In the genomic region with DNA sequence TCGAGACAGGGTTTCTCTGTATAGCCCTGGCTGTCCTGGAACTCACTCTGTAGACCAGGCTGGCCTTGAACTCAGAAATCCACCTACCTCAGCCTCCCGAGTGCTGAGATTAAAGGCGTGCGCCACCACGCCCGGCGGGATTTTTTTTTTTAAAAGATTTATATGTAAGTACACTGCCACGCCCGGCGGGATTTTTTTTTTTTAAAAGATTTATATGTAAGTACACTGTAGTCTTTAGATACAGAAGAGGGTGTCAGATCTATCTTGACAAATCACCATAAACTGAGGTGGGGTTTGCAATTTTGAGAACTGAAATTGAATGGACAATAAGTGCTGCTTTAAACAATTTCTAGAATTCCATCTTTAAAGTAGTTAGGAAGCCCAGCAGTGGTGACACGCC, we compare ENCODE assay signal across 8 mouse cellular contexts. TPM values are rescaled to one million over a fixed set of nuclear protein-coding genes. Genes with fewer than 3 reads are reported as not detected.
DNase-seq lines count a peak whose midpoint lies in the region; ATAC-seq and TF ChIP-seq lines count a peak whose summit lies in the region.

No protein-coding gene starts in this region.

- peak; percentile 54 for DNase-seq in 3134 (ENCODE audit: extremely low read depth, insufficient read length, low spot score)
- DNase-seq in adrenal gland, adult (ENCODE audit: inconsistent age in 2 of 2, low spot score in 1 of 2): no peak
- no peak for DNase-seq in thymus, adult 2 months
- DNase-seq in left cerebral cortex, adult 11 months (ENCODE audit: low spot score): no peak

- H3K27me3 ChIP-seq in forebrain, embryonic 12.5 days: no peaks in the 10 kb centered on the region
- no peaks in the 10 kb centered on the region for H3K27me3 ChIP-seq in forebrain, embryonic 16.5 days (replicated peaks; ENCODE audit: control insufficient read depth, insufficient read depth, low read length)
- no peaks in the 10 kb centered on the region for H3K27me3 ChIP-seq in forebrain, embryonic 13.5 days
- H3K27me3 ChIP-seq in liver, embryonic 15.5 days: no peaks in the 10 kb centered on the region
- H3K27me3 ChIP-seq in thymus, adult 2 months (ENCODE audit: control insufficient read depth, insufficient read depth, low read length): no peaks in the 10 kb centered on the region

- peaks cover 33% of the 10 kb centered on the region for H3K36me3 ChIP-seq in forebrain, embryonic 12.5 days (replicated peaks)
- peaks cover 25% of the 10 kb centered on the region for H3K36me3 ChIP-seq in forebrain, embryonic 16.5 days (ENCODE audit: control insufficient read depth, insufficient read depth)
- peaks cover 36% of the 10 kb centered on the region for H3K36me3 ChIP-seq in forebrain, embryonic 13.5 days (ENCODE audit: poor library complexity, severe bottlenecking)
- H3K36me3 ChIP-seq in liver, embryonic 15.5 days (replicated peaks): peaks cover 33% of the 10 kb centered on the region
- H3K36me3 ChIP-seq in thymus, adult 2 months (ENCODE audit: control insufficient read depth, insufficient read depth, low read length): peaks cover 26% of the 10 kb centered on the region

- H3K4me3 ChIP-seq in forebrain, embryonic 12.5 days (replicated peaks): 0 out of 2 replicates have a peak overlapping the region, but pooled peaks have one; percentile 87
- no peak overlapping the region for H3K4me3 ChIP-seq in forebrain, embryonic 16.5 days (replicated peaks; ENCODE audit: low read length)
- peak overlapping the region; percentile 78; the same call in 1 of the 2 replicates for H3K4me3 ChIP-seq in forebrain, embryonic 13.5 days
- peak overlapping the region; percentile 88 for H3K4me3 ChIP-seq in liver, embryonic 15.5 days (replicated peaks)
- no peak overlapping the region for H3K4me3 ChIP-seq in thymus, adult 2 months (ENCODE audit: control insufficient read depth, insufficient read depth, low read length)

- H3K9ac ChIP-seq in forebrain, embryonic 12.5 days: peak overlapping the region; percentile 44; the same call in 1 of the 2 replicates
- no peak overlapping the region for H3K9ac ChIP-seq in forebrain, embryonic 16.5 days (replicated peaks; ENCODE audit: low read depth, low read length)
- no peak overlapping the region for H3K9ac ChIP-seq in forebrain, embryonic 13.5 days
- no peak overlapping the region for H3K9ac ChIP-seq in liver, embryonic 15.5 days

- TF ChIP-seq CTCF in thymus, adult 2 months (IDR thresholded peaks at IDR 0.05; ENCODE audit: borderline replicate concordance, control insufficient read depth, extremely low read depth, insufficient read depth, low read length, poor library complexity): no peak

- no peaks in the 10 kb centered on the region for H3K9me3 ChIP-seq in forebrain, embryonic 12.5 days
- no peaks in the 10 kb centered on the region for H3K9me3 ChIP-seq in forebrain, embryonic 16.5 days (ENCODE audit: control insufficient read depth, low read length)
- H3K9me3 ChIP-seq in forebrain, embryonic 13.5 days (replicated peaks): no peaks in the 10 kb centered on the region
- H3K9me3 ChIP-seq in liver, embryonic 15.5 days (replicated peaks): no peaks in the 10 kb centered on the region

- ATAC-seq in forebrain, embryonic 12.5 days (ENCODE audit: low FRiP score): no peak
- no peak for ATAC-seq in forebrain, embryonic 16.5 days
- ATAC-seq in forebrain, embryonic 13.5 days: no peak
- no peak for ATAC-seq in liver, embryonic 15.5 days (ENCODE audit: insufficient read depth)

- H3K27ac ChIP-seq in forebrain, embryonic 12.5 days: peak overlapping the region; percentile 87
- no peak overlapping the region for H3K27ac ChIP-seq in forebrain, embryonic 16.5 days (ENCODE audit: low read length)
- H3K27ac ChIP-seq in forebrain, embryonic 13.5 days: 0 out of 2 replicates have a peak overlapping the region, but pooled peaks have one; percentile 82
- peak overlapping the region; percentile 81; the same call in 1 of the 2 replicates for H3K27ac ChIP-seq in liver, embryonic 15.5 days (replicated peaks)
- H3K27ac ChIP-seq in thymus, adult 2 months (ENCODE audit: control insufficient read depth, insufficient read depth, low read length): no peak overlapping the region

- H3K4me1 ChIP-seq in forebrain, embryonic 12.5 days: peaks cover 36% of the 10 kb centered on the region
- peaks cover 31% of the 10 kb centered on the region for H3K4me1 ChIP-seq in forebrain, embryonic 16.5 days (replicated peaks; ENCODE audit: control insufficient read depth, insufficient read depth, low read length)
- H3K4me1 ChIP-seq in forebrain, embryonic 13.5 days: peaks cover 50% of the 10 kb centered on the region
- peaks cover 45% of the 10 kb centered on the region for H3K4me1 ChIP-seq in liver, embryonic 15.5 days (replicated peaks)
- peaks cover 5% of the 10 kb centered on the region; the same call in 1 of the 2 replicates for H3K4me1 ChIP-seq in thymus, adult 2 months (replicated peaks; ENCODE audit: control insufficient read depth, insufficient read depth, low read length)

- H3K4me2 ChIP-seq in forebrain, embryonic 12.5 days: peak overlapping the region; percentile 83
- H3K4me2 ChIP-seq in forebrain, embryonic 16.5 days (ENCODE audit: low read length): no peak overlapping the region
- peak overlapping the region; percentile 84 for H3K4me2 ChIP-seq in forebrain, embryonic 13.5 days
- peak overlapping the region; percentile 97 for H3K4me2 ChIP-seq in liver, embryonic 15.5 days

- no peak for TF ChIP-seq POLR2A in thymus, adult 2 months (IDR thresholded peaks at IDR 0.05; ENCODE audit: control insufficient read depth, extremely low read depth, insufficient read depth, low read length, poor library complexity)

- WGBS in forebrain, embryonic 12.5 days: 48% methylated on average over 11 of the region's 11 CpGs
- 61% methylated on average over 11 of the region's 11 CpGs for WGBS in forebrain, embryonic 16.5 days
- WGBS in forebrain, embryonic 13.5 days: 50% methylated on average over 11 of the region's 11 CpGs
- WGBS in liver, embryonic 15.5 days (ENCODE audit: insufficient replicate concordance): 31% methylated on average over 11 of the region's 11 CpGs
- WGBS in thymus, adult 2 months: 73% methylated on average over 11 of the region's 11 CpGs

RNA-seq across cellular contexts. Expression of a gene that starts 0.9 kb away (rescaled TPM):
- 3.1 and 4.4 TPM in 2 replicates for polyA plus RNA-seq in forebrain, embryonic 12.5 days (2016; fragmentation: Nextera tagmentation; extraction: Ambion mirVana)
- polyA plus RNA-seq in forebrain, embryonic 16.5 days (2015; fragmentation: Nextera tagmentation; extraction: Ambion mirVana): 3.4 and 4.5 TPM in 2 replicates
- 3.2 and 3.4 TPM in 2 replicates for polyA plus RNA-seq in forebrain, embryonic 13.5 days (2015; fragmentation: Nextera tagmentation; extraction: Ambion mirVana)
- 0.63 and 0.77 TPM in 2 replicates for polyA plus RNA-seq in liver, embryonic 15.5 days (2015; fragmentation: Nextera tagmentation; extraction: Ambion mirVana)
- polyA plus RNA-seq in thymus, adult 2 months (2012; rRNA removed): 2.1 and 2.2 TPM in 2 replicates

RNA-seq across cellular contexts. Expression of a gene that starts 5.1 kb away (rescaled TPM):
- 730 and 741 TPM in 2 replicates for polyA plus RNA-seq in forebrain, embryonic 12.5 days (2016; fragmentation: Nextera tagmentation; extraction: Ambion mirVana)
- 455 and 506 TPM in 2 replicates for polyA plus RNA-seq in forebrain, embryonic 16.5 days (2015; fragmentation: Nextera tagmentation; extraction: Ambion mirVana)
- polyA plus RNA-seq in forebrain, embryonic 13.5 days (2015; fragmentation: Nextera tagmentation; extraction: Ambion mirVana): 664 and 784 TPM in 2 replicates
- polyA plus RNA-seq in liver, embryonic 15.5 days (2015; fragmentation: Nextera tagmentation; extraction: Ambion mirVana): 445 and 520 TPM in 2 replicates
- polyA plus RNA-seq in thymus, adult 2 months (2012; rRNA removed): 328 and 393 TPM in 2 replicates

RNA-seq across cellular contexts. Expression of a gene that starts 5.4 kb away (rescaled TPM):
- polyA plus RNA-seq in forebrain, embryonic 12.5 days (2016; fragmentation: Nextera tagmentation; extraction: Ambion mirVana): 4.3 and 4.5 TPM in 2 replicates
- 3.9 and 4.7 TPM in 2 replicates for polyA plus RNA-seq in forebrain, embryonic 16.5 days (2015; fragmentation: Nextera tagmentation; extraction: Ambion mirVana)
- polyA plus RNA-seq in forebrain, embryonic 13.5 days (2015; fragmentation: Nextera tagmentation; extraction: Ambion mirVana): 4.0 and 5.4 TPM in 2 replicates
- 0.73 and 0.94 TPM in 2 replicates for polyA plus RNA-seq in liver, embryonic 15.5 days (2015; fragmentation: Nextera tagmentation; extraction: Ambion mirVana)
- 0.12 and 0.14 TPM in 2 replicates for polyA plus RNA-seq in thymus, adult 2 months (2012; rRNA removed)

Comparison
In these comparisons a context has a peak if more than half of its experiments do, and no peak if none do; other contexts are left out.
1. H3K27ac ChIP-seq: peak in forebrain, embryonic 12.5 days (single experiment), forebrain, embryonic 13.5 days (single experiment) and liver, embryonic 15.5 days (single experiment); none in forebrain, embryonic 16.5 days (single experiment) and thymus, adult 2 months (single experiment).
2. H3K4me3 ChIP-seq: peak in forebrain, embryonic 12.5 days (single experiment), forebrain, embryonic 13.5 days (single experiment) and liver, embryonic 15.5 days (single experiment); none in forebrain, embryonic 16.5 days (single experiment) and thymus, adult 2 months (single experiment).